Mouse (Mus musculus): ENCODE data around the gene Pik3c2a.

DNA sequence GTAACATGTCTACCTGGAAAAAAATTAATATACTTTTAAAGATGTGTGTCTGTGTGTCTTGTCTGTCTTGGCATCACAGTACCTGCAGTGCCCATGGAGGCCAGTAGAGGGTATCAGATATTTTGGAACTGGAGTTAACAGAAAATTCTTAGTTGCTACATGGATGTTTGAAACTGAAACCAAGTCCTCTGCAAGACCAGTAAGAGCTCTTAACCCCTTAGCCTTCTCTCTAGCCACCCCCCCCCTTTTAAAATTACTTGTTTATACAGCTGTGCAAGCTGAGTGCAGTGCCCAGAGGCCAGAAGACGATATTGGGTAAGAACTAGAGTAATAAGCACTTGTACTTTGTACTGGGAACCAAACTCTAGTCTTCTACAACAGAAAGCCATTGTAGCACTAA is 107.0 kb downstream of the Pik3c2a start:
- peak; percentile 64; the same call in 1 of the 2 replicates for TF ChIP-seq CTCF (IDR thresholded peaks at IDR 0.05; ENCODE audit: low read depth)
- no peak for TF ChIP-seq EP300 (IDR thresholded peaks at IDR 0.05; ENCODE audit: low read depth)

Measured in liver, embryonic 14.5 days (tissue).